Mouse (Mus musculus): ENCODE measurements at regions not wholly inside any gene's neighbourhood (a gene's known extent, or its start where the extent isn't known, plus 50 kb on each side); places are given as distances from the start of the nearest gene placed in this dataset.

GRCm38 (mm10) chr9:94467846-94468245 lies 70.0 kb downstream of the 1190002N15Rik start:
- DNase-seq = no peak

- peak; percentile 77 for DNase-seq
These were observed 81.8 kb downstream of the 1190002N15Rik start for GRCm38 (mm10) chr9:94456085-94456531.

GRCm38 (mm10) chr9:94455466-94455865 lies 82.4 kb downstream of the 1190002N15Rik start:
- DNase-seq = no peak

- DNase-seq = no peak
These were observed 88.0 kb downstream of the 1190002N15Rik start for GRCm38 (mm10) chr9:94449911-94450310.

GRCm38 (mm10) chr9:94446182-94446763 lies 91.6 kb downstream of the 1190002N15Rik start:
- no peak for DNase-seq

GRCm38 (mm10) chr9:94444140-94444789 lies 93.6 kb downstream of the 1190002N15Rik start:
- DNase-seq = no peak

- no peak for DNase-seq
These were observed 96.5 kb downstream of the 1190002N15Rik start for GRCm38 (mm10) chr9:94441393-94441792.

- DNase-seq = no peak
These were observed 104.4 kb downstream of the 1190002N15Rik start for GRCm38 (mm10) chr9:94433468-94433867.

- no peak for DNase-seq
These were observed 105.6 kb downstream of the 1190002N15Rik start for GRCm38 (mm10) chr9:94432144-94432747.

GRCm38 (mm10) chr9:94431540-94431939 lies 106.3 kb downstream of the 1190002N15Rik start:
- no peak for DNase-seq

GRCm38 (mm10) chr9:94430996-94431395 lies 106.9 kb downstream of the 1190002N15Rik start:
- no peak for DNase-seq

- DNase-seq = no peak
These were observed 111.1 kb downstream of the 1190002N15Rik start for GRCm38 (mm10) chr9:94426740-94427139.

- DNase-seq = no peak
These were observed 112.1 kb downstream of the 1190002N15Rik start for GRCm38 (mm10) chr9:94425804-94426203.

GRCm38 (mm10) chr9:94424438-94425135 lies 113.3 kb downstream of the 1190002N15Rik start:
- DNase-seq = no peak

- no peak for DNase-seq
These were observed 127.3 kb downstream of the 1190002N15Rik start for GRCm38 (mm10) chr9:94410546-94410945.

GRCm38 (mm10) chr9:94410042-94410441 lies 127.8 kb downstream of the 1190002N15Rik start:
- no peak for DNase-seq

- peak; percentile 23 for DNase-seq
These were observed 129.1 kb downstream of the 1190002N15Rik start for GRCm38 (mm10) chr9:94408635-94409323.

GRCm38 (mm10) chr9:94407671-94408070 lies 130.2 kb downstream of the 1190002N15Rik start:
- DNase-seq = no peak

GRCm38 (mm10) chr9:94404551-94404950 lies 133.3 kb downstream of the 1190002N15Rik start:
- no peak for DNase-seq

- no peak for DNase-seq
These were observed 137.3 kb downstream of the 1190002N15Rik start for GRCm38 (mm10) chr9:94400596-94400995.

GRCm38 (mm10) chr9:94395215-94395614 lies 142.7 kb downstream of the 1190002N15Rik start:
- DNase-seq = no peak

GRCm38 (mm10) chr9:94386190-94386589 lies 151.7 kb downstream of the 1190002N15Rik start:
- DNase-seq = no peak

- DNase-seq = no peak
These were observed 155.6 kb downstream of the 1190002N15Rik start for GRCm38 (mm10) chr9:94382293-94382692.
